Mouse (Mus musculus) spleen, adult 2 months (tissue): ENCODE results near the gene Akap2.
"Not testable (repeated sequence)": the region's sequence is repeated elsewhere in the genome, so short reads cannot be mapped to it uniquely, and the experiment has no call there.

Experiments used
- CTCF ChIP-seq: fragments of 200-500 bp; IDR thresholded peaks from 2 replicates; pipeline ENCODE4 v1.5.1; 2011; ENCODE audit warnings: mild to moderate bottlenecking, inconsistent platforms; ENCODE audit not compliant: insufficient read depth, insufficient read length, insufficient replicate concordance; ENCODE audit errors: extremely low read depth
- POLR2A ChIP-seq: fragments of 200-500 bp; IDR thresholded peaks from 2 replicates; pipeline ENCODE4 v1.6.1; 2011; ENCODE audit warnings: low read depth, low read length, inconsistent platforms

DNA sequence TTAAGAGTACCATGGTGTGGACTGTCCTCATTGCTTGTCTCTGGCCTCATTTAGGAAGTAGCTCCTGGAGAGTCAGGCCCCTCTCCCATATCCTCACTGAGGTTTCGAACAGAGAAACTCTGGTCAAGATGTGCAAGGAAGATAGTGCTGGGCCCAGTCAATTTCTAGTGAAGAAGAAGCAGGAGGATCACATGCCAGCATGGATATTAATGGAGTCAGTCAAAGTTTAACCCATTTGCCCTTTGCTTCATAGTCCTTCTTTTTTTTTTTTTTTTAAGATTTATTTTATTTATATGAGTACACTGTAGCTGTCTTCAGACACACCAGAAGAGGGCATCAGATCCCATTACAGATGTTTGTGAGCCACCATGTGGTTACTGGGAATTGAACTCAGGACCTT, 171.5 kb downstream of the Akap2 start:
- not testable (repeated sequence) for TF ChIP-seq CTCF, POLR2A
